Mouse (Mus musculus) retina, postnatal 1 day (tissue): Measurements from ENCODE around the gene Cdkn1b.
A peak's percentile ranks its signal among the peaks of the same experiment; 100 is the strongest.

Experiments
- DNase-seq: peaks from one replicate; pipeline ENCODE4 v3.0.0-alpha.2; 2012

Cdkn1b gene

DNA sequence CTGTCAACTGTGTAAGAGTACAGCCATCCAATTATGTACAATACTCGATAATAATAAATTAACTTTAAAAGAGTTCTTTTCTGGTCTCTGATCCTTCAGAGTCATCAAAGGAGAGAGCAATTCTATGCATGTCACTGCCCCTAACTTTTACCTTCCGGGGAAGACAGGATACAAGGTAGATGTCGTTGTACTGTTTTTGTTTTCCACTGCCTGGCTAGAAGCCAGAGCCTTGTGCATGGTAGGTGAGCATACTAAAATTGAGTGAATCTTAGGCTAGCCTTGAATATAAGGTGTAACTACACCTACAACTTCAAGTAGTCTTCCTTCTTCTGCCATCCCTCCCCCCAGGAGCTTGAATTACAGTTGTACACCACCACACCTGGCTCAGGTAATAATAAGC is 10.9 kb downstream of the Cdkn1b start:
- no peak for DNase-seq

DNA sequence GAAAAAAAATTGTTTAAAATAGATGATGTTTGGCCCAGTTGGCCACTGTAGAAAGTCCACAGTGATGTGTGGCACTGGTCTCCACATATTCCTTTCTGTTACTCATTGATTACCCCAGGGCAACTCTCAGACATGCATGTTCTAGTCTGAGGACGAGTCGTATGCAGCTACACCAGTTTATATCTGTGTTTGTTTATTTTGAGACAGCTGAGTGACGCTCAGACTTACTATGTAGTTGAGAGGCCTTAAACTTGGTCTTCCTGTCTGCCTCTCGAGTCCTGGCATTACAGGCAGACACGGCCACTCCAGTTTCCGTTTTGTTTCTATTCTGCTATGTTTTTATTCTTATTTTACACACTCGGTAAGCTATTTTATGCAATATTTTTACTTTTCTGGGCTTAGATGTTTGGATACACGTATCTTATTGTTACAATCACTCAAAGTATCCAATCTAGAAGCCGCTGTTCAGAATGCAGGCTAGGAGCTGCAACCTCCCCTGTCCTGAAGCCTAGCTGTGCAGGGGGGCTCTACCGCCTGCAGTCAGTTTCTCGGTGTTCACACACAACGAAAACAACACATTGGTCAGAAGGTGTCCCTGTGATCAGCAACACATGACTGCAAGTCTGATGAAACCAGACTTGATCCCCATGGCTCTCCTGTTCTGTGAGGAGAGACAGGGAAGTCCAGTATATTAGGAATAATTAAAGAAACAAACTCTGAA is 12.4 kb downstream of the Cdkn1b start:
- DNase-seq, result no peak

DNA sequence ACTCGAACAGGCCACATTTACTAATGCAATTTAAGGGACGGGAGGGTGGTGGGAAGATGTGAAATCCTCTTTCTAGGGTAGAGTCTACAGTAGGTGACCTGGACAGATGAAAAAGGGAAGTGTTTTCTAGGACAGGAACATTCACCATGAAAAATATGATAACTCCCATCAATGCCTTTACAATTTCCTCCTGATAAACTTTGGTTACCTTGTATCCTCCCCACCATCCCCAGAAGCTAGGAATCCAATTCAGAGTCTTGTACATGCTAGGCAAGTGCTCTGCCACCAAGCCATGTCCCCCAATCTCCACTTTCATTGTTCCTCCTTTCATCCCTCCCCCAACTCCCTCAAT is 13.0 kb downstream of the Cdkn1b start:
- DNase-seq, result no peak

DNA sequence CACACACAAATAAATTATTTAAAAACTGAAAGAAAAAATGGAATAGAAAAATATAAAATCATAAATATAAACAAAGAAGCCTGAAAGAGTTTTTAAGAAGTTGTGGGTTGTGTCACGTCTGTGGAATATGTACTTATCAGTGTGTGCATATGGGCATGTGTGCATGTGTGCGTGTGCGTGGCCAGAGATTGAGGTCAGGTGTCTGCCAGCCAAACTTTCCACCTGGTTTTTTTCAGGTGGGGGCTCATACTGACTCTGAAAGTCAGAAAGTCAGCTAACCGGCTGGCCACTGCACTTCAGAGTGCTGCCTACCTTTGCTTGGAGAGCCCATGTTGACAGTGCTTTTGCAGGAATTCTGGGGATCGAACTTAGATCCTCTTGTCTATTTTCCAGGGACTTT is 14.1 kb downstream of the Cdkn1b start:
- no peak for DNase-seq

DNA sequence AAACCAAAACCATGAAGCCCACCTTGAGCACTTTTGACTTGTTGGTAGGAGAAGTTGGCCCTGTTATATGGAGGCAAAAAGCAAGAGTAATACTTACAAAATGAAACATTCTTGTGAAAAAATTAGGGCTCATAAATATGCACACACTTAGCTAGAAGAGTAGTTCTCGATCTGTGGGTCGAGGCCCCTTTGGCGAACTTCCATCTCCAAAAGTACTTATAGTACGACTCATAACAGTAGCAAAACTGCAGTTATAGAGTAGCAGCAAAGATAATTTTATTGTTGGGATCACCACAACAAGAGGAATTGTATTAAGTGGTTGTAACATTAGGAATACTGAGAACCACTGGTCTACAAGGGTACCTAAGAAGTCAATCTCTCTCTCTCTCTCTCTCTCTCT is 19.6 kb downstream of the Cdkn1b start:
- DNase-seq, result no peak

DNA sequence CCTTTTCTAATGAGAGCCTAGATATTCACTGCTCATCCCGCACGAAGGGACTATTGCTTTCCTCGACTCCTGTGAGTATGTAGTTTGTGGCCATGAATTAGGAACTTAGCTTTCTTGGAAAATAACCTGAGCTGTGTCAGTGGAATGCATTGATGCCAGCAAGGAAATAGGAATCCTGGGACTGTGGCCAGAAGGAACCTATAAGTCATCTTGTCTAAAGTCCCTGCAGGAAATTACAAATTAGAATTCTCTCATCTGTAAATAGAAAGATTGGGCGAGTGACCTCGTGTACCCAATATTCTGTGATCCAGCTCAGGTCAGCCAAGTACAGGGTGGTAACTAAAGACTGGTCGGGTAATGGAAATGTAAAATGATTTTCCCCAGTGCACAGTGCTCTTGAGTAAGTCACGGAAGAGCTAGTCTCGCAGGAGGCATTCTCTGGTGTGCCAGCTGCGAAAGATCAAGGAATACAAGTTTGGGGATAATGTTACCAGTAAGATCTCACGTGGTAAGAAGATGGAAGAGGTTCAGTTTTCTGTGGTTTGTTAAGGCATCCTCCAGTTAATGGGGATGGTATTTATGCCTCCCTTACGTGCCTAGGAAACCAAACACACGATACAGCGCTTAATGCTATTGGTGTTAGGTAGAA is 23.7 kb downstream of the Cdkn1b start:
- no peak for DNase-seq

DNA sequence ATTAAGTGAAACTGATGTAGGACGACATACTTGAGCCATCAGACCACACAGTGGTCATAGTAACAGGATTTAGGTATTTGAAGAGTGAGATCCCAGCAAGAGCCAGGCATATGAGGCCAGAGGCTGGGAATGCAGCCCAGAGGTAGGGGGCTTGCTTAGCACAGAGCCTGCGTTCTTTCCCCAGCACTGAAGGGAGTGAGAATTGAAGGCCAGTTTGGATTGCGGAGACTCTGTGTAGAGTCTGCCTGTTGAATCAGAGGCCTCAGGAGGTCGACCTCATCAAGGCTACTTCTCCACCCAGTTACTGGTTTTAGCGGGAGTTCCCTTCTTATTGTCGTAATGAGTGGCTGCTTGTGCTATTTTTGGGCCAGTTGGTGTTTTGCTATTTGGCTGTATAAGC is 25.9 kb downstream of the Cdkn1b start:
- DNase-seq, result no peak

DNA sequence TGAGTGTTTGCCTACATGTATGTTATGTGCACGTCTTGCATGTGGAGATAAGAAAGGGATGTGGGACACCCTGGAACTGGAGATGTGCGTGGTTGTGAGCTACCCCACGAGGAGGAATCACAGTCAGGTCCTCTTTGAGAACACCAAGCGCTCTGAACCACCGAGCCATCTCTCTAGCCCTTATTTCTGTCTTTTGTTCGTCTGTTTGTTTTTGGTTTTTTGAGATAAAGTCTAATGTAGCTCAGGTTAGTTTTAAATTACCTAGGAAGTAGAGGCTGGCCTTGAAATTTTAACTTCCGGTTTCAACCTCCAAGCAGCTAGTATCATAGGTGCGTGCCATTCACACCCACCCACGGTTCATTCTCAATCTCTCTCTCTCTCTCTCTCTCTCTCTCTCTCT is 26.7 kb downstream of the Cdkn1b start:
- DNase-seq, result no peak

DNA sequence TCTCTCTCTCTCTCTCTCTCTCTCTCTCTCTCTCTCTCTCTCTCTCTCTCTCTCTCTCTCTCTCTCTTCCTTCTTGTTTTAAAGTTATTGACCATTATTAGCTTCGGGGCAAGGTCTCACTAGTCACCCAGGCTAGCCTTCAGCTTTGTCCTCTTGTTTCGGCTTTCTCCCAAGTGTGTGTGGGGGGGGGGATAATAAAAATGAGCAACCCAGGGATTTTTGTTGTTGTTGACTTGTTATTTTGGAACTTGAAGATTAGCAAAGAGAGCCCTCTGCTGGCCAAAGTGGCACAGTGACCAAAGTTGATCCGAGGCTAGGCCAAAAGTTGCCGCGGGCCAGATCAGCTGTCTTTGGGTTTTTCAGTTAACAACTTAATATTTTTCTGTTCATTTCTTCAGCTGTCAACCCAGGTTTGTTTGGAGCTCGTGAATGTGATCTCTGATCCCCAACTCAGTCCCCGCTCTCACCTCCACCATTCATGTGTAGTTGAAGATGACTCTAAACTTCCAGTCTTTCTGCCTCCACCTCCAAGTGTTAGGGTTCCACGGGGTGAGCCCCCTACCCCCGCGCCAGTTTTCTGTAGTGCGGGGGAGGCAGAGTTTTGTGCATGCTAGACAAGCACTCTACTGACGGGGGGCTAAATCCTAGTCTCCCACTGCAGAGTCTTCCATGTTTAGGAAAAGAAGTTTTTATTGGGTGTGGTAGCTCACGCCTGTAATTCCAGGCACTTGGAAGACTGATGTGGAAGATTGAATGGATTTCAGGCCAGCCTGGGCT is 27.3 kb downstream of the Cdkn1b start:
- peak; percentile 81 for DNase-seq

DNA sequence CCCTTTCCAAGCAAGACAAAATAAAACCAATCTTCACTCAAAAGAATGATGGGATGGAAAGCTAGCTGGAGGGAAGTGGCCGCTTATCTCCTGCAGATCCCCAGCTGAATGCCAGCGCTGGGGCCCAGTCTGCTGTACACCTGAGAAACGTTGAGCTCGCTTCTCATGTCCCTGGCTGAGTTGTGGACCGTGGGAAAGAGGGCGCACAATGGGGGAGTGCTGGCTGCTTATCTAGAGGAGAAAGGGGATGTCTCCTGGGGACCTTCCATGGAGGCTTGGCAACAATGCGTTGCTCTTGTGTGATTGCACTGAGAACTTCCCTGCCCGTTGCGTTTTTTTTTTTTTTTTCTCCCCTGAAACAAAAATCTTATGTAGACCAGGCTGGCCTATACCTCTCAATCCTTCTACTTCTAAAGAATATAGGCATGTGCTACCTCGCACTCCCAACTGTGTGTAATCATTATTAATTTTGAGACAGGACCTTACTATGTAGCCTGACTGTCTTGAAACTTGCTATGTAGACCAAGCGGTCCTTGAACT is 28.4 kb downstream of the Cdkn1b start:
- DNase-seq, result no peak

DNA sequence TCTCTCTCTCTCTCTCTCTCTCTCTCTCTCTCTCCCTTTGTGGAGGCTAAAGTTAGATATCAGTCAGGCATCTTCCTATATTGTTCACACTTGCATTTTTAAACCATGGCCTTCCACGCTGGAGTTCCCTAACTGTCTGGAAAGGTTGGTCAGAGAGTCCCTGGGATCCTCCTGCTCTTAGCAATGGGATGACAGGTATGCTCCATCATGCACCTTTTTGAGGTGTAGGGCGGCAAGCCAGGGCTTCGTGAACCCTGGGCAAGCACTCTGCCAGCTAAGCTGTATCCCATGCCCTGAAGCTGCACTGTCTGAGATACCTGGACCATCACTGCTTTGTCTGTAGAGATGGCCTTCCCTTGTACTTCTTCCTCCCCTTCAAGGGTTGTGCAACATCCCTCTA is 29.0 kb downstream of the Cdkn1b start:
- no peak for DNase-seq

DNA sequence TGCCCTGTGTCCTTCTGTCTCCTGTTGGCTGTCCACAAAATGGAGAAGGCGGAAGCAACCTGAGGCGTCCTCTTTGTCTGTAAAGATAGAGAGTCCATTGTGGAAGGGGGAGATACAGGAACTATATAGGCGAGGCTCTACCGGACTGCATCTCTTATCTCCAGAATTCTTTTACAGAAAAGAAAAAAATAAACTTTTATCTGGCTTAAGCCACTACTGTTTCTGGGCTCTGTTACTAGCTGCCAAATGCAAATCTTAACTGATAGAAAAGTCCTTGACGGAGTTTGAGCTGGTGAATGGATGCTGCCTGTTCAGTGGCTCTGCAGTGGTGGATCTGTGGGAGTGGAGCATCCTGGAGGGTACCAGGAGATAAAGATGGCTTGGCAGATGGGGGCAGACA is 31.2 kb downstream of the Cdkn1b start:
- no peak for DNase-seq

DNA sequence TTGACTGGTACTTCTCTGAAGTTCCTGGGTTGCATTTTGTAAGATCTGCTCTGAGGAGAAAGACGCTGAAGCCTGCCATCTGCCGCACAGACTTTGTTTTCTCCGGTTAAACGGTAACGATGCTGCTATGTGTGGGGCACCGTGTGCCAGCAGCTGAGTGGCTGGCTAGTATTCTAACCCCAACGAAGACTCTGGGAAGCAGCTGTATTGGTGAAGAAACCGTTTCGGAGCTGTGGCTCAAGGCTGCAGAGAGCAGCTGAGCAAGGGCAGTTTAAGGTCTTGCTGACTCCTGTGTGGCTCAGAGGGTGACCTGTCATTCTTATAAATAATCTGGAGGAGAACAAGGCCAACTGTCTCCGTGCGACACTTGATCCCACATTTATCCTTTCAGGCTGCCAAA is 33.8 kb downstream of the Cdkn1b start:
- DNase-seq, result no peak

DNA sequence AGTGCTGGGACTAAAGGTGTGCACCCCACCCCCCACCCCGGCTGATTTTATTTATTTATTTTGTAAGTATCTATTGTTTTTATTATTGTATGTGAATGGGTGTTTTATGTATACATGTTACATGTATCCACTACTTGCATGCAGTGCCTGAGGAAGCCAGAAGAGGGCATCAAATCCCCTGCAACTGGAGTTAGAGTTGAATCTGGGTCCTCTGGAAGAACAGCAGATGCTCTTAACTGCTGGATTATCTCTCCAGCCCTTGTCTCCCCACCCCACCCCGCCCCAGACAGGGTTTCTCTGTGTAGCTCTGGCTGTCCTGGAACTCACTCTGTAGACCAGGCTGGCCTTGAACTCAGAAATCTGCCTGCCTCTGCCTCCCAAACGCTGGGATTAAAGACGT is 36.2 kb downstream of the Cdkn1b start:
- no peak for DNase-seq

DNA sequence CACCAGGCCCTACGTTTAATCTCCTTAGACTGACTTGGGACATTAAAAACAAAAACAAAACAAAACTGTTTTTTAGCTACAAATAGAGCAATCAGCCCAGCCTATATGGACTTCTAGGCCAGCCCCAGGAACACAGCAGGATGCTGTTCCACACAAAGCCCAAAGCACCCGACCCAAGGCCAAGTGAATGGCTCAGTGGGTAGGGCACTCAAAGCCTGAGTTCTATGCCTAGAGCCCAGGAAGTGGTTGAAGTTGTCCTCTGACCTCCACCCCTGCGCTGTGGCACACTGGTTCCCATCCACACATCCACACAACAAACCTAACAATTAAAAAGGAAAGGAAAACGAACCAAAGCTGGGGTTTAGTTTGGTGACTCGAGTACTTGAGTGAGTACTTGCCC is 41.1 kb downstream of the Cdkn1b start:
- DNase-seq, result no peak

DNA sequence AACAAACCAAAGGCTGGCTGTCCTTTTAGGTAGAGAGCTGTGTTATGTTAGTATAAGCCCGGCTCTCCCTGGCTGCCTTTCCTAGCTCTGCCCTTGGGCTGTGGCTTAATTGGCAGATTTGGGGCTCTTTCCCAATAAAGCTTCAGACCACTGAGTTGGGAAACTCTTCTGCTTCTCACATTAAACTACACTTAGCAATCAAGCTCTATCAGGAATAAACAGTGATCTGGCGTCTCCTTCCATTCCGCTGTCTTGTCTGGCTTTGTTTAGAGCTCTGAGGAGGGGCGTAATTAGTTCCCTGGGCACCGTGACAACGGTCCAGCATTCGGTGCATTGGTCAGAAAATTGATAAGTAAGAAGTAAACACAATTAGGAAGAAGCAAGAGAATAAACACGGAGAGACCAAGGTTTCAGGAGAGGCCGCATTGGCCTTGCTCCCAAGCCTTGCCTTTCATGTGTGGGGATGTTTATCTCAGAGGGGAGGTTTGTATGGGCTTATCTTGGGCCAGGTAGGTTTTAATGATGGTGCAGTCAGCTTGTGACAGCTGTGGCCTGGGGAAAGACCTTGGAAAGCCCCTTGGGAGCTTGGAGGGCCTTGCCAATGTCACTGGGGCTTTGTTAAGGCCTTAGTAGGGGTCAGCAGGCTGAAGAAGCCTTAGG is 41.8 kb downstream of the Cdkn1b start:
- peak; percentile 51 for DNase-seq

DNA sequence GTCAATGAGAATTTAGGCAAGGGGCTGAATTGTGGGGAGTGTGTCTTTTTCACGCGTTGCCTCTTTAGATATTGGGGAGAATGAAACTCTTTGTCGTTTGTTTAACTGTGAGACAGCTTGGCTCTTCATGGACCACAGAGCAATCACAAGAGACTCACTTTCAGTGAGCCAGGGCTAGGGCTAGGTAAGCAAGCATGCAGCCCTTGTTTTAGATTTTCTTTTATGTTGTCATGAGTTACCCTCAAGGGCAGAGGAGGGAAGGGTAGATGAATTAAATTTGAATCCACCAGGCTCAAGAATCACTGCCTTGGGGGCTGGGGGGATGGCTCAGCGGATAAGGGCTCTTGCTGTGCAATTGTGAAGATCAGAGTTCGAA is 42.3 kb downstream of the Cdkn1b start:
- DNase-seq, result no peak

DNA sequence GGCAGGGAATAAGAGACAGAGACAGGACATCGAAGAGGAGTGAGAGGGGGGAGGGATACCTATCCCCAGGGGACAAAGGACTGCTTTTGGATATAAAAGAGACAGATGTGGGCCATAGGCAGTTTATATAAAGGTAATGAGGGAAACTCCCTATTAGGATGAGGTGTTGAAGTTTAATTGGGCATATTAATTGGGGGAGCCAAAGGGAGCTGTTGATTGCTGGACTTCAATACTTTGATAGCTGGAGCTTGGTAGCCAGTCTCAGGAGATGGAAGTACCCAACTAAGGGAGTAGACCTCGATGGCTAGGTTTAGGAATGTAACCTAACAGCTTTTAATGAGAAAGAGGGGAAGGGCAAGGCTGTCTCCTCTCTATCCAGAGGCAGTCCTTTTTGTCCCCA is 43.7 kb downstream of the Cdkn1b start:
- DNase-seq, result no peak

DNA sequence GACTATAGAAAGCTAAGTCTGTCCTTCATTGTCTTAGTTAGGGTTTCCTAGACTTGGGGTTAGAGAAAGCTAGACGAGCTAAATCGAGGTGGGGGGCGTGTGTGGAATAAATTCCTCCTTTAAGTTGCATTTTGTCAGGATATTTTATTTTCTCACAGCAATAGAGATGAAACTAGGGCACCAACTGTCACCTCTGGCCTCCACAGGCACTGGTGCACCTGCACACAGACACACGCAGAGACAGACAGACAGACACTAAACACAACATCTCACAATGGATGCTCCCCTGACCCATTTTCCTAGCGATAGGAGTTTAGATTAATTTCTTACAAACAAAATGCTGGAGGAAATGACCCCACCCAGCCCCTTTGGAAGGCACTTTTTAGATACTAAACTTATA is 46.5 kb downstream of the Cdkn1b start:
- no peak for DNase-seq

DNA sequence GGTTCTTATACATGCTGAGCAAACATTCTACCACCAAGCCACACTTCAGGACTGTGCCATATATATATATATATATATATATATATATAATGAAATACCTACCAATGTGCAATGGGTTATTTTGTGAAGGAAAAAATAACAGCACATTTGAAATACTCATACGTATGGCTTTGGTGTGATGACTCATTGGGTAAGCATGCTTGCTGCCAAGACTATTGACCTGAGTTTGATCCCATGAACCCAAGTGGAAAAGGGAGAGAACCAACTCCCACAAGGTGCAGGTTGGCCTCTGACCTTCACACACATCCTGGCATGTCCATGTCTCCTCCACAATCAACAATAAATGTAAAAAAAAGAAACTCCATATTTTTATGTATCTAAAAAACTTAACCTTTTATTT is 48.1 kb downstream of the Cdkn1b start:
- DNase-seq, result no peak

DNA sequence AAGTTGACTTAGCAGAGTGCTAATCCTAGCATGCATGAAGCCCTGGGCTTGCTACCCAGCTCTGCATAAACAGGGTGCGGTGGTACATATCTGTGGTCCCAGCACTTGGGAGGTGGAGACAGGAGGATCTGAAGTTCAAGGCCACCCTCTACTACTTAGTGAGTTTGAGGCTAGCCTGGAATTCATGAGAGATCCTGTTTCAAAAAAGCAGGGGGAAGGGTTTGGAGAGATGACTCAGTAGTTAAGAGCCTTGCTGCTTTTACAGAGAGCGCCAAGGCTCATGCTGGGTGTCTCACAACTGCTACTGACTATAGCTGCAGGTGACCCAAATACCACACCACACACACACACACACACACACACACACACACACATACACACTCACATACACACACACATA is 49.3 kb downstream of the Cdkn1b start:
- DNase-seq, result no peak

DNA sequence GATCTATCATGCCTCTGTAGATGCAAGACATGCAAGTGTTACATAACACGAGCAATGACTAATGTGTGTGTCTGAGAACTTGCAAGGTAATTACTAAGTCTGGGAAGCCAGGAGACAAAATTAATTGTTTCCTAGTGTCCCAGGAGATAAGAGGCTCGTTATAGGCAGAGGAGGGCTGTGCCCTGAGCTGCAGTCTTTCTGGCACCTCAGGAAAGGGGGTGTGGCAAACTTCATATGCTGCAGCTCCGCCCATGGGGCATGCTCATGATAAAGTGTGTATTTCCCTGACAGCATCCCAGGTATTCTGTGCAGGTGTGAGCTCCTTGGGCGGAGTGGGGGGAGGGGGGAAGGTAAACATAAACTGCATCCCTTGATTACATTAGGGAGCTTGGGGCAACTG is 51.9 kb downstream of the Cdkn1b start:
- no peak for DNase-seq
